Mouse (Mus musculus): ENCODE data around the gene 4933430I17Rik. TPM values are rescaled to one million over a fixed set of nuclear protein-coding genes. Genes with fewer than 3 reads are reported as not detected.
A peak's percentile ranks its signal among the peaks of the same experiment; 100 is the strongest.

4933430I17Rik gene
- polyA plus RNA-seq, 3 experiments from 2014 or later = 0.40 to 0.44 TPM; not detected in 1

DNA sequence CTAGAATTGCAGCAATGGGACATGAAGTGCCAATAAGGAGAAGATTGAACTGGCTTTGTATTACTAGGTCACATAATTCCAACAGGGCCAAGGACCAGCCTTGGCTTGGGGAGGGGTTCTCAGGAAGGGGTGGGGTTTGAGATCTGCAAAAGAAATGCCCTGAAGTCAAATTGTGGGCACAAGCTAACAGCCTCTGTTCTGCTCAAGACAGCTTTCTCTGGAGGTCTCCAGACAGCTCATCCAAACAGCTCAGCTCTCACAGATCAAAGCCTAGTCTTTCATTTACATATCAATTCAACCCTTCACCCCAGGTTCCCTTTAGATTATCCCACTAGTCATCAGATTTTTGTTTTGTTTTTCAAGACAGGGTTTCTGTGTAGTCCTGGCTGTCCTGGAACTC, 19.6 kb downstream of the 4933430I17Rik start:
- ATAC-seq = no peak

DNA sequence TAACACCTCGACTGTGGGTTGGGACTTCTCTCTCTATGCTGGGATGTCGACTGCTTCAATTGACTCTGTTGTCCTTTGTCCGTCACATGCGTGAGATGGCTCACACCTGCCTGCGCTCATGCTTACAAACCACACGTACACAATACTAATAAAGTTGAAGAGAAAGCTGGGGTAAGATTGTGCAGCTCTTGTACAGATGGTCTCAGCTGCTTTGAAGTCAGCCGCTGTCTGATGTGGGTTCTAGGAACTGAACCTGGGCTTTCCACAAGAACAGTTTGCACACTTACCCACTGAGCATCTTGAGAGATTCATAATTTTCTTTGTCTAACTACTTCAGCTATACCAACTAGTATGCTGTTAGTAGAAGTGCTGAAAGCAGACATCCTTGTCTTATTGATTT, 26.8 kb downstream of the 4933430I17Rik start:
- ATAC-seq = peak; percentile 32

GRCm38 (mm10) chr4:62557436-62557835, 32.3 kb downstream of the 4933430I17Rik start:
- no peak for ATAC-seq

- no peak for ATAC-seq
These were observed 34.7 kb downstream of the 4933430I17Rik start, which contains the start of gene Rgs3 for GRCm38 (mm10) chr4:62559797-62560329. Gene Rgs3 (plus strand): TSS chr4:62559847.

DNA sequence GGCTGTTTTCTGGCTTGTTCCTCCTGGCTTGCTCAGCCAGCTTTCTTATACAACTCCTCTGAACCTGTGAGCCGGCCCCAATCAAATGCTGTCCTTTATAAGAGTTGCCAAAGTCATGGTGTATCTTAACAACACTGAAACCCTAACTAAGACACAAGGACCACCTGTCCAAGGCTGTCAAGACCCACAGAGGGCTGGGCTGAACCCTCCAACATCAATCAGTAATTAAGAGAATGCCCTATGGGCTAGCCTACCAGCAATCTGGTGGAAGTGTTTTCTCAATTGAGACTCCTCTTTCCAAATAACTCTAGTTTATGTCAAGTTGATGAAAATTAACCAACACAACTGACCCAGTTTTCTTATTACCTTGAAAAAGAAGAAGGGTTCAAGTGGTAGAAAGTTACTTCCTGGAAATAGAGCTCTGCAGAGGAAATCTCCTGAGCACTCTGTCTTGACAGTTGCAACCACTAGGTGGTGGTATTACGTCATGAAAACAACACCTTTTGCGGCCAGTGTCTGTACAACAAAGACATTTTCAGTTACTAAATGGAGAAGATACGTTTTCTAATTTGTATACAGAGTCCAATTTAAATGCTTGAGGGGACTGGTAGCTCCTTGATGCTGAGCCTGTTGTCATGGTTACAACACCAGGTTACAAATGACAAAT, 35.9 kb downstream of the 4933430I17Rik start:
- peak; percentile 83 for ATAC-seq

- no peak for ATAC-seq
These were observed 36.4 kb downstream of the 4933430I17Rik start for GRCm38 (mm10) chr4:62561630-62562001.

DNA sequence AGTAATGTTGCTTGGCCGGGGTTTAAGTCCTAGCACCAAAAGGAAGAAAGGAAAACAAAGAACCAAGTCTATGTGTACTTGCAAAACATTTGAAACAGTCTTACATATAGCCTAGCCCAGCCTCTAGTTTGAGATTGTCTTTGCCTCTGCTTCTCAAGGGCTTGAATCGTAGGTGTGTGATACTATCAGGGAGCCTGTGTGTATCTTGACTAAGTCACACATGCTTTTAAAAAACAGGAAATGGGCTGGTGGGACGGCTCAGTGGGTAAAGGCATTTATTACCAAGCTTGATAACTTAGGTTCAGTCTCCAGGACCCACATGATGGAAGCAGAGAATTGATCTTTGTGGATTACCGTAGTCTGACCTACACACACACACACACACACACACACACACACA, 36.8 kb downstream of the 4933430I17Rik start:
- ATAC-seq = peak; percentile 81

DNA sequence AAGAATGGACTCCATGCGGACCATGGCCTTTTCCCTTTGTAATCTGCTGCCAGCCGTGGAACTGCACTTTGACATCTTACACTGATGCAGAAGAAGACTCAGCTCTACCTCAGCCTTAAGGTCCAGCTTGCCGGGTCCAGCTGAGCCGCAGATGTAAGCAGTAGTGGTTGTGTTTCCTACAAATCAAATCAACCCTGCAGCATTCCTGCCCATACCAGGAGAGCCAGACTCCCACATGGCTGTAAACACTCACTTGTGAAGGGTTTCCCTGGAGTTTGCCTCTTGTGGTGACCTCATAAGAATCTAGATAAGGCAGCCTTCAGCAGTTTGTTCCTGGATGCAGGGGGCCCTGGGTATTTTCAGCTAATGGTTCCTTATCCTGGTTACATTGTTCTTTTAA, 41.4 kb downstream of the 4933430I17Rik start:
- no peak for ATAC-seq

- no peak for ATAC-seq
These were observed 42.5 kb downstream of the 4933430I17Rik start for GRCm38 (mm10) chr4:62567696-62568095.

DNA sequence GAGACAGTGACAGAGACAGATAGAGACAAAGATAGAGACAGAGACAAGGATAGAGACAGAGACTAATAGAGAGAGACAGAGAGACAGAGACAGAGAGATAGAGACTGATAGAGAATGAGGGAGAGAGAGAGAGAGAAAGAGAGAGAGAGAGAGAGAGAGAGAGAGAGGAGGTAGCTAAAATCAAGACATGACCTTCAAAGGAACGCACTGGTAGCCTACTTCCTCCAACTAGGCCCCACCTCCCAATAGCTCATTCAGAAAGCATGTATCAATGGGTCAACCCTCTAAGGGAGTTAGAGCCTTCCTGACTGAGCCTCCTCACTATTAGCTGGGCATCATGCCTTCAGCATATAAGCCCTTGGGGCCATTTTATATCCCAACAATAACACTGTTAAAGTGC, 43.2 kb downstream of the 4933430I17Rik start:
- peak; percentile 63 for ATAC-seq

DNA sequence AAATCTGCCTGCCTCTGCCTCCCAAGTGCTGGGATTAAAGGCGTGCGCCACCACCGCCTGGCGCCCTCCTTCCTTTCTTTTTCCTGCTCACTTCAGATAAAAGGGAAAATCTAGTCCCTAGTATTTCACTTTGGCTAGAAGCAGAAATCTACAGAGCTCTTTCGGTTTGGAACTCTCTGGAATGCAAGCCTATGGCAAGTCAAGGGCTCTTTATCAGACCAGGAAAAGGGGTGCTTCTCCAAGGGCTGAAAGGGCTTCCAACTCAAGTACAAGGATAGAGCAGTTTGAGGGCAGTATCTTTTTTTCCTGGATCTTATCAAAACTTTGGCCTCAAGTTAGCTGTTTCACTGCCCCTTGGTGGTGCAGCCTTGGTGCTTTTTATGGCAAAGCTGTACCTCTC, 44.4 kb downstream of the 4933430I17Rik start:
- no peak for ATAC-seq

DNA sequence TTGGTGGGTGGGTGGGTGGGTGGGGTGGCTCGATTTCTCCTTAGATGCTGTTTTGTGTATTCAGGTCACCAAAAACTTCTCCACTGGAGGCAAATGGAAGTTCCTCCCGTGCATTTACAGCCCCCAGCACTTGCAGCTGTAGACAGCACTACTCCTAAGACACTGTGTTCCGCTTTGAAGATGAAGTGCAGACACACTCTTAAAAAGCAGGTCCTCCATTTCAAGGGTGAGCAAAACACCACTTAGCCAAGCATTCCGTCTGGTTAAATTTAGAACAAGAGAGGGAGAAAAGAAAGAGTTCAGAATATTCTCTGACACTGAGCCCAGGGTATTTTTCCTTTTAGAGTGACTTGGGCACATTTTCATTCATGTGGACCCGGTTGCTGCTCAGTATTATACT, 44.9 kb downstream of the 4933430I17Rik start:
- ATAC-seq = no peak

DNA sequence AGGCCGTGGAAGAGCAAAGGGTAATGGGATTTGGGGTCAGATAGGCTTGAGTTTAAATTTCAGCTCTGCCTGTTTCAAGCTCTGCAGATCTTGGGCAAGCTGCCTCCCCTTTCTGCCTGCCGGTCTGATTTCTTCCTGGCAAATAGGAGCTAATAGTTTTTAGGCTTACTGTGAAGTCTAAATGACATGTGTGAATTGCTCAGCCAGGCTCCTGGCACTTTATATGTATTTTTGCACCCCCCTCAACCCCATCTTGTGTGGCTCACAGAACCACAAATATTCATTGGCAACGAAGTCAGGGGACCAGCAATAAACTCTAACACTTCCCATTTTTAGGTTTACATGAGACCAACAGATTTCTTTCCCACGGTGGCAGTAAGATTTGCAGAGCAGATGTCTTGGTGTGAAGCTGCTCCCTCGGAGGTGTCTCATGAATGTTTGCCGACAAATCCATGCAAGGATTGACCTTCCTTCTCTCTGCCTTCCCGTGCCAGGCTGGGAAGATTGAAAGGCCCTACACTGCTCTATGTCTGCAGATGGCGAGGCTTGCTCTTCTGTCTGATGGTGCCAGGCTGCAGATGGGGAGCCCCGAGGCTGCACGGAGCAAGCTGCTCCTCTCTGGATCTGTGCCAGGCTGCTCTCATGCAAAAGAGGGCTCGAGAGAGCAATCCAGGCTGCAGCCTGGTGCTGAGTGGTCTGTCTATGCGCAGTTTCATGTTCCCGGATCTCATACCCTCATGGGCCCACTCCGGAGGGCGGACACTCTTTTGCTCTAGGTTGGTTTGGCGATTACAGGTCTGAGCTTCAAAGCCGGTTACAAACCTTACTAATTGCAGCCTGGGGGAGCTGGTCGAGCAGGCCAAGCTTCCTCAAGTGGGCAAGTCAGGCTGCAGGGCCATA, 57.4 kb downstream of the 4933430I17Rik start:
- ATAC-seq = no peak

- ATAC-seq = peak; percentile 83
These were observed 58.3 kb downstream of the 4933430I17Rik start for GRCm38 (mm10) chr4:62583265-62584092.

DNA sequence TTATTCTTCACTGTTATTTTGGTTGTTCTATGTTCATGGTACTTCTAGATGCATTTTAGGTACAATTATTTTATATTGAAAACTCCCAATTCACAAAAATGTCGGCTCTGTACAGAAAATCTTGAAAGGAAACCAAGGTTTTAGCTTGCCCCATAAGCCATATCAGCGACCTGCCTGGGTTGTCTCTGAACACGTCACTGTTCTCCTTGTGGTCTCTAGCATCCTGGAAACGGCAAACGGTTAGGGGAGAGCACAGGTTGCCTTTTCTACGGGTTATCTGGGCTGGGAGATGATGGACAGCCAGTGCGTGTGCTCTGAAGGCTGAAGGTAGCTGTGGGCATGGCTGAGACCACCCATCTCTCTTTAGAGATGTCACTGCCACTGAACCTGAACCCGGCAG, 61.9 kb downstream of the 4933430I17Rik start:
- peak; percentile 67 for ATAC-seq

DNA sequence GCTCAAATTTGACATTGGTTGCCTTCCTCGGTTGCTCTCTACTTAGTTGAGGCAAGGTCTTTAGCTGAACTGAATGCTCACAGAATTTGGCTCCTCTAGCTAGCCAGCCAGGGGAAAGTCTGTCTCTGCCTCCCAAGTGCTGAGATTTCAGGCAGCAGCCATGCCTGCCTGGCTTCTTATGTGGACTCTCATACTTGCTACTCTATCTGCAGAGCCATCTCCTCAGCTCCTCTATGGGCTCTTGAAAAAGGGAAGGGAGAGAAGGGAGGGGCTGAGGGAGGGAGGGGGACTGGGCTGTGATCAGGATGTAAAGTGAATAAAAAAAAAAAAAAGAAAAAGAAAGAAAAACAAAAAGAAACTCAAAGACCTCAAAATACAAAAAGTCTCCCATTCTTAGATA, 65.7 kb downstream of the 4933430I17Rik start:
- no peak for ATAC-seq

DNA sequence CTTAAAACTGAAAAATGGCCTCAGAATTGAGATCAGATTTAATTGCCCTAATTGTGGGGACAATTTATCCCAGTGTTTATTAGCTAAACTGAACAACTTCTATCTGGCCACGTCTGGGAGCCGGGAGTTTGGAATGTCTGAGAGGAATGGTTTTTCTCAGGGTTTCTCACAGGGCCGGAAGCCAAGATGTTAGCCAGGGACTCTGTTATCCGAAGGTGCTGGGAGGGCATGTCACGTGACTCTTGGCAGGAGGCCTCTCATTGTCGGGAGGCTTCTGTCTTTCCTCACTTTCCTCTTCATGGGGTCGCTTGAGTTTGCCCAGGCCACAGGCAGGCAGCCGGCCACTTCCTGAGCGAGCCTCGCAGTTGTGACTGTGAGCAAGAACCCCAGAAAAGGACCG, 66.2 kb downstream of the 4933430I17Rik start:
- ATAC-seq = no peak

GRCm38 (mm10) chr4:62593546-62594240, 68.5 kb downstream of the 4933430I17Rik start:
- ATAC-seq = peak; percentile 97

GRCm38 (mm10) chr4:62594442-62594841, 69.3 kb downstream of the 4933430I17Rik start:
- ATAC-seq = no peak

- no peak for ATAC-seq
These were observed 70.9 kb downstream of the 4933430I17Rik start for GRCm38 (mm10) chr4:62596051-62596450.
